ENCODE assay signal across 9 mouse cellular contexts in the genomic region with DNA sequence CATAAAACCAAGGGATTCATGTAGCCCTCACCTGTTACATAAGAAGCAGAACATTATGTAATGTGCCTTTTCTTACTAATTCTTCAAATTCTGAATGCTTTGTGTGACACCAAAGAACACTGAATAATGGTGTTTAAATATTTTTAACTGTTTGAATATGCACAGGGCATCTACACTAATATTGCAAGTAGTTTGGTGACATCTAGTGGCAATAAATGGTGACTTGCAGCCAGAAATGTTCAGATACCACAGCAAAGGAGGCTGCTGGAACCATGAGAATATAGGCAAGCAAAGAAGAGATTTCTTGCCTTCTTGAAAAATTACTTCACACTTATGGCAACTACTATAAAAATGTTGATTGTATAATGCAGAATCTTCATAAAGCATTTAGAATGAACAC.
A peak's percentile ranks its signal among the peaks of the same experiment; 100 is the strongest.
DNase-seq lines count a peak whose midpoint lies in the region; ATAC-seq lines count a peak whose summit lies in the region.
"Had no signal": no experiment of that assay in that cellular context is flagged by ENCODE, and none has a peak within 500 bp of the region (broad histone marks: within the 10 kb centered on the region; RNA-seq: fewer than 3 reads in every experiment).

No protein-coding gene starts in this region.

- peak; percentile 10 for DNase-seq in cerebellum, adult 8-10 months
- no peak for DNase-seq in cerebellum, adult 11 months
- peak; percentile 56 for DNase-seq in neural tube, embryonic 11.5 days (ENCODE audit: low spot score)
- DNase-seq in neural tube, embryonic 10.5 days (ENCODE audit: extremely low spot score, low spot score) = no peak
- peak; percentile 28 to 32 for DNase-seq in frontal cortex, postnatal 10 days (ENCODE audit: low spot score in 2 of 2)
- no peak for DNase-seq in spleen, postnatal 10 days (ENCODE audit: low spot score in 2 of 2)
- DNase-seq: liver, embryonic 13.5 days had no signal

- no peak overlapping the region for H3K4me2 ChIP-seq in neural tube, embryonic 11.5 days (ENCODE audit: low read depth)
- no peak overlapping the region for H3K4me2 ChIP-seq in midbrain, embryonic 13.5 days (replicated peaks)
- H3K4me2 ChIP-seq: liver, embryonic 13.5 days had no signal

- no peak overlapping the region for H3K9ac ChIP-seq in neural tube, embryonic 11.5 days (ENCODE audit: low read length)
- H3K9ac ChIP-seq in midbrain, embryonic 13.5 days (replicated peaks) = no peak overlapping the region
- H3K9ac ChIP-seq: liver, embryonic 13.5 days had no signal

- no peak overlapping the region for H3K27ac ChIP-seq in neural tube, embryonic 11.5 days (ENCODE audit: low read depth, low read length)
- no peak overlapping the region for H3K27ac ChIP-seq in midbrain, embryonic 13.5 days
- H3K27ac ChIP-seq: liver, embryonic 13.5 days had no signal

- H3K27me3 ChIP-seq in neural tube, embryonic 11.5 days (ENCODE audit: control insufficient read depth, insufficient read depth, low read length) = no peaks in the 10 kb centered on the region
- H3K27me3 ChIP-seq in midbrain, embryonic 13.5 days = peaks cover 5% of the 10 kb centered on the region
- H3K27me3 ChIP-seq: liver, embryonic 13.5 days had no signal

- H3K9me3 ChIP-seq in neural tube, embryonic 11.5 days (ENCODE audit: control insufficient read depth, low read length) = no peaks in the 10 kb centered on the region
- H3K9me3 ChIP-seq in midbrain, embryonic 13.5 days = peaks cover 4% of the 10 kb centered on the region; the same call in 1 of the 2 replicates
- H3K9me3 ChIP-seq: liver, embryonic 13.5 days had no signal

- H3K4me1 ChIP-seq in neural tube, embryonic 11.5 days (ENCODE audit: control insufficient read depth, insufficient read depth, low read length) = no peaks in the 10 kb centered on the region
- H3K4me1 ChIP-seq in midbrain, embryonic 13.5 days (replicated peaks) = peaks cover 9% of the 10 kb centered on the region
- H3K4me1 ChIP-seq: liver, embryonic 13.5 days had no signal

- H3K36me3 ChIP-seq in neural tube, embryonic 11.5 days (ENCODE audit: control insufficient read depth, insufficient read depth, low read length) = no peaks in the 10 kb centered on the region
- H3K36me3 ChIP-seq in midbrain, embryonic 13.5 days = no peaks in the 10 kb centered on the region
- H3K36me3 ChIP-seq: liver, embryonic 13.5 days had no signal

- no peak overlapping the region for H3K4me3 ChIP-seq in neural tube, embryonic 11.5 days (ENCODE audit: low read depth, low read length)
- H3K4me3 ChIP-seq in midbrain, embryonic 13.5 days (replicated peaks) = no peak overlapping the region
- H3K4me3 ChIP-seq: liver, embryonic 13.5 days had no signal

- ATAC-seq in neural tube, embryonic 11.5 days (ENCODE audit: insufficient read depth, low FRiP score, low TSS enrichment) = peak; percentile 71; the same call in 1 of the 2 replicates
- ATAC-seq in midbrain, embryonic 13.5 days = peak; percentile 73; the same call in 1 of the 2 replicates
- ATAC-seq in erythroid progenitor cell, adult 5-6 weeks (replicated peaks; ENCODE audit: low FRiP score, poor library complexity, severe bottlenecking) = no peak

Comparison
In these comparisons a context has a peak if more than half of its experiments do, and no peak if none do; other contexts are left out.
1. DNase-seq: peak in cerebellum, adult 8-10 months (single experiment), neural tube, embryonic 11.5 days (single experiment) and frontal cortex, postnatal 10 days (2 of 2); none in cerebellum, adult 11 months (single experiment), neural tube, embryonic 10.5 days (single experiment) and spleen, postnatal 10 days (0 of 2).